Comparison of ENCODE assay signal across 9 mouse cellular contexts in genomic region chr13:37880035-37880434, GRCm38 (mm10).
DNase-seq lines count a peak whose midpoint lies in the region; ATAC-seq lines count a peak whose summit lies in the region.
"Had no signal": no experiment of that assay in that cellular context is flagged by ENCODE, and none has a peak within 500 bp of the region (broad histone marks: within the 10 kb centered on the region; RNA-seq: fewer than 3 reads in every experiment).

No protein-coding gene starts in this region.

- peak; percentile 31 to 37 for DNase-seq in cerebellum, postnatal 10 days
- DNase-seq in cerebellum, adult 9-10 months: no peak
- no peak for DNase-seq in kidney, postnatal 14 days
- DNase-seq in intestine, embryonic 14.5 days (ENCODE audit: low spot score): no peak
- no peak for DNase-seq in yolk sac, embryonic 10.5 days (ENCODE audit: low spot score)
- no peak for DNase-seq in adipocyte (ENCODE audit: low spot score)

- H3K27me3 ChIP-seq in kidney, embryonic 16.5 days (ENCODE audit: insufficient read depth, low read length): no peaks in the 10 kb centered on the region
- H3K27me3 ChIP-seq in intestine, embryonic 14.5 days (replicated peaks; ENCODE audit: control insufficient read depth, insufficient read depth, low read length): no peaks in the 10 kb centered on the region

- 0 out of 2 replicates have a peak overlapping the region, but pooled peaks have one; percentile 10 for H3K9ac ChIP-seq in kidney, embryonic 16.5 days (replicated peaks; ENCODE audit: low read length)
- no peak overlapping the region for H3K9ac ChIP-seq in intestine, embryonic 14.5 days (ENCODE audit: low read length)

- peak overlapping the region; percentile 71 for H3K27ac ChIP-seq in kidney, embryonic 16.5 days (ENCODE audit: low read length)
- H3K27ac ChIP-seq in intestine, embryonic 14.5 days (ENCODE audit: low read depth): peak overlapping the region; percentile 62
- peak overlapping the region; percentile 98 for H3K27ac ChIP-seq in macrophage

- H3K9me3 ChIP-seq in kidney, embryonic 16.5 days (ENCODE audit: low read length): no peaks in the 10 kb centered on the region
- no peaks in the 10 kb centered on the region for H3K9me3 ChIP-seq in intestine, embryonic 14.5 days (ENCODE audit: control insufficient read depth, low read length)

- no peak overlapping the region for H3K4me3 ChIP-seq in kidney, embryonic 16.5 days (ENCODE audit: low read length)
- H3K4me3 ChIP-seq in intestine, embryonic 14.5 days (ENCODE audit: low read depth, low read length): no peak overlapping the region
- no peak overlapping the region for H3K4me3 ChIP-seq in macrophage (ENCODE audit: inconsistent target)

- ATAC-seq in kidney, embryonic 16.5 days (ENCODE audit: low FRiP score, low TSS enrichment): no peak
- ATAC-seq in intestine, embryonic 14.5 days (replicated peaks; ENCODE audit: low FRiP score, low TSS enrichment, low read depth): no peak
- ATAC-seq: inflammation-experienced regulatory T-cells, adult 6 months had no signal

- 29% methylated on average over 1 of the region's 1 CpGs for WGBS in kidney, embryonic 16.5 days
- WGBS in intestine, embryonic 14.5 days: 55% methylated on average over 1 of the region's 1 CpGs
- WGBS in macrophage (ENCODE audit: missing documents): 0% methylated on average over 1 of the region's 1 CpGs

- H3K79me2 ChIP-seq in macrophage (ENCODE audit: inconsistent target): peaks cover 100% of the 10 kb centered on the region

- no peak overlapping the region for H3K4me2 ChIP-seq in kidney, embryonic 16.5 days (replicated peaks; ENCODE audit: low read depth, low read length)
- 0 out of 2 replicates have a peak overlapping the region, but pooled peaks have one; percentile 12 for H3K4me2 ChIP-seq in intestine, embryonic 14.5 days (ENCODE audit: low read length)

- H3K4me1 ChIP-seq in kidney, embryonic 16.5 days (ENCODE audit: insufficient read depth, low read length): peaks cover 49% of the 10 kb centered on the region
- peaks cover 41% of the 10 kb centered on the region for H3K4me1 ChIP-seq in intestine, embryonic 14.5 days (replicated peaks; ENCODE audit: control insufficient read depth, insufficient read depth, low read length)

- no peaks in the 10 kb centered on the region for H3K36me3 ChIP-seq in kidney, embryonic 16.5 days (ENCODE audit: insufficient read depth, low read length)
- no peaks in the 10 kb centered on the region for H3K36me3 ChIP-seq in intestine, embryonic 14.5 days (ENCODE audit: control insufficient read depth, insufficient read depth, low read length)
- no peaks in the 10 kb centered on the region for H3K36me3 ChIP-seq in macrophage (ENCODE audit: inconsistent target)

Comparison
In these comparisons a context has a peak if more than half of its experiments do, and no peak if none do; other contexts are left out.
1. DNase-seq: peak in cerebellum, postnatal 10 days (2 of 2); none in cerebellum, adult 9-10 months (single experiment), kidney, postnatal 14 days (single experiment), intestine, embryonic 14.5 days (single experiment), yolk sac, embryonic 10.5 days (single experiment) and adipocyte (single experiment).
2. Peak in every context shown above with its lines, with median percentiles within 50 percentile points of each other: H3K27ac ChIP-seq.